Mouse (Mus musculus): Measurements from ENCODE around the gene Izumo1r. TPM values are rescaled to one million over a fixed set of nuclear protein-coding genes. Genes with fewer than 3 reads are reported as not detected.

Gene Izumo1r
- polyA plus RNA-seq, 1 experiment from 2014 or later, result 0.23 TPM

DNA sequence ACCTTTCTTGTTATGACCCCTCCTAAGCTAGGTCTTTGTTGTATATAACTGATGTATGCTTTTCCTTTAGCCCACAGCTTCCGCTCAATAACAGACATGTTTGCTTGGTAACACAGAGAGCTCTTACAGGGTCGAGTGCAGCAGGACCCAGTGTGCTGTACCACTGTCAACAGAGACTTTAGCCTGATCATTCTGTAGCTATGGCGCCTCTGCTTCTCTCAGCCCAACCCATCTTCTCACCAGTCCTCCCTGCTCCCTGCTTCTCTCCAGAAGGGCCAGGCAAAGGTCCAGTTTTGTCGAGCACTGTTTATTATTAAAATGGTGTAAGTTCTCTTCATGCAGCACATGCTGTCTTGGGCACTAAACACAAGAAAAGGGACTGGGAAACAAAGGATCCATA is 19.9 kb upstream of the Izumo1r start:
- Histone ChIP-seq H3K9me3 (no peaks in the 10 kb centered on the region), H3K9ac (no peak overlapping the region), H3K27ac (no peak overlapping the region), H3K4me2 (no peak overlapping the region), H3K4me1 (no peaks in the 10 kb centered on the region), H3K36me3 (no peaks in the 10 kb centered on the region), H3K27me3 (no peaks in the 10 kb centered on the region), H3K4me3 (no peak overlapping the region)
- 69% methylated on average over 4 of the region's 4 CpGs for WGBS
- ATAC-seq (ENCODE audit: insufficient number of reproducible peaks, low FRiP score, low TSS enrichment, low read depth), result no peak

GRCm38 (mm10) chr9:14921971-14922560 is 18.3 kb upstream of the Izumo1r start:
- no peak overlapping the region for H3K4me2 ChIP-seq
- H3K36me3 ChIP-seq, result no peaks in the 10 kb centered on the region
- no peak overlapping the region for H3K9ac ChIP-seq
- H3K27me3 ChIP-seq, result no peaks in the 10 kb centered on the region
- H3K27ac ChIP-seq, result no peak overlapping the region
- H3K9me3 ChIP-seq, result no peaks in the 10 kb centered on the region
- 45% methylated on average over 1 of the region's 1 CpGs for WGBS
- H3K4me1 ChIP-seq, result no peaks in the 10 kb centered on the region
- ATAC-seq (ENCODE audit: insufficient number of reproducible peaks, low FRiP score, low TSS enrichment, low read depth), result no peak
- H3K4me3 ChIP-seq, result no peak overlapping the region

DNA sequence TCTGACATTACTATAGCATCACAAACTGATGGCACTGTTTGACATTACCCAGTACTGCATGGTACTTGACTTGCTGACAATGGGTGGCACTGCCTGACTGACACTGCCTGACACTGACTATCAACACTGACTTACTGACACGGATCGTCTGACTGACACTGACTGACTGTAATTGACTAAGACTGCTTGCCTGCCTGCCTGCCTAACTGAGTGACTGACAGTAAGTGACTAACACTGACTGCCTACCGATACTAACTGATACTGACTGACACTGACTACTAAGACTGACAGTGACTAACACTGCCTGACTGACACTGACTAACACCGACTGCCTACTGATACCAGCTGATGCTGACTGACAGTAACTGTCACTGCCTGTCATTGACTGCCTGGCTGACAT is 17.5 kb upstream of the Izumo1r start:
- Histone ChIP-seq H3K27ac (no peak overlapping the region), H3K36me3 (no peaks in the 10 kb centered on the region), H3K4me3 (no peak overlapping the region), H3K9ac (no peak overlapping the region), H3K27me3 (no peaks in the 10 kb centered on the region), H3K9me3 (no peaks in the 10 kb centered on the region), H3K4me1 (no peaks in the 10 kb centered on the region), H3K4me2 (no peak overlapping the region)
- 65% methylated on average over 4 of the region's 4 CpGs for WGBS
- ATAC-seq (ENCODE audit: insufficient number of reproducible peaks, low FRiP score, low TSS enrichment, low read depth), result no peak

DNA sequence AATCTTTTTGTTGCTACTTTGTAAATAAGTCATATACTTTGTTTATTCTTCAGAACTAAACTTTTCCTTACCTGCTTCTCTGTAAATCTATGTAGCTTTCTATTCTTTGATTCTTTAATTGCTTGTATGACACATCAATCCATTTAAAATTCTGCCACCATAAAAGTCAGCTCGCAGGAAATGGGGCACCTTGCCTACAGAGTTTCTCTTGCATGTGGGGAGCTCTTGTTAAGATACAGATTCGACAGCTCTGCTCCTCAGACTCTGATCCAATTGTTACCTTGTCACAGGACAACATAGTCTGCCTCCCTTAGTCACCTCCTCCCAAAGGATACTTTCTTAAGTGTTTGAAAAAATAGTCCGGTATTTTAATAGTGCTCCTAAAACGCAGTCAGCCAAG is 16.9 kb upstream of the Izumo1r start:
- 72% methylated on average over 4 of the region's 4 CpGs for WGBS
- ATAC-seq (ENCODE audit: insufficient number of reproducible peaks, low FRiP score, low TSS enrichment, low read depth), result no peak
- Histone ChIP-seq H3K9me3 (no peaks in the 10 kb centered on the region), H3K4me2 (no peak overlapping the region), H3K36me3 (no peaks in the 10 kb centered on the region), H3K27me3 (no peaks in the 10 kb centered on the region), H3K27ac (no peak overlapping the region), H3K9ac (no peak overlapping the region), H3K4me3 (no peak overlapping the region), H3K4me1 (no peaks in the 10 kb centered on the region)

DNA sequence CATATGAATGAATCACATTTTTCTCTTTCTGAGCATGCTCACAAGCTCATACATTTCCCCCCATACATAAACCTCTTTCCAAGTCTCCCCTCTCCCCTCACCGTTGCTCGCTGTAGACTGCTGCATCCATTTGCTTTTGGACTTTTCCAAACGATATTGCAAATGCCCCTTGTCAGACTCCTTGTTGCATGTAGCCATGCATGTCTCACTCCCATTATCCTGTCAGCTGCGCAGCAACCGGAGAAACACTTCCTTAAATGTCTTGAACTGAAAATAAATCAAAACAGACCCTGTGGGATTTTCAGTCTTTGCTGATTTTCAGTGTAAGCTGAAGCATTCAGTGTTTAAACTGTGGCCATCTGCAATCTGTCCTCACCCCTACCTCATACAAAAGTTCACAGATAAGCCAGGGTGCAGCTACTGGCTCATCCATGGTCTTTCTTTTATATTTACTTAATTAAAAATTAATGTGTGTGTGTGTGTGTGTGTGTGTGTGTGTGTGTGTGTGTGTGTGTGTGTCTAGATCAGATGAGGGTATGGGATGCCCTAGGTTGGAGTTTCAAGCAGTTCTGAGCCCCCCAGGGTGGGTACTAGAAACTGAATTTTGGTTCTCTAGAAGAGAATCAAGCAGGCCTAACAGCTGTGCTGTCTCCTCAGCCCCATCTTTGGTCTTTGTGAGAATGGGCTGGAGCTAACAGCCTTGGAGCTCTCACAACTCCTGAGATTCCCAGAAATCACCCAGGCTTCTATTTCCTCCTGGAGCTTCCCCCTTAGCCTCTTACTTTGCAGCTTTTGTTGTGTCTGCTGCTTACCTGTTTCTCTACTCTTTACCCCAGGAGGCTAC is 15.3 kb upstream of the Izumo1r start:
- 52% methylated on average over 5 of the region's 5 CpGs for WGBS
- Histone ChIP-seq H3K27ac (no peak overlapping the region), H3K9ac (no peak overlapping the region), H3K9me3 (no peaks in the 10 kb centered on the region), H3K4me3 (no peak overlapping the region), H3K4me1 (no peaks in the 10 kb centered on the region), H3K27me3 (no peaks in the 10 kb centered on the region), H3K36me3 (no peaks in the 10 kb centered on the region), H3K4me2 (no peak overlapping the region)
- ATAC-seq (ENCODE audit: insufficient number of reproducible peaks, low FRiP score, low TSS enrichment, low read depth), result no peak

GRCm38 (mm10) chr9:14917661-14918060 is 13.9 kb upstream of the Izumo1r start:
- Histone ChIP-seq H3K36me3 (no peaks in the 10 kb centered on the region), H3K4me2 (no peak overlapping the region), H3K27ac (no peak overlapping the region), H3K27me3 (no peaks in the 10 kb centered on the region), H3K9ac (no peak overlapping the region), H3K9me3 (no peaks in the 10 kb centered on the region), H3K4me3 (no peak overlapping the region), H3K4me1 (no peaks in the 10 kb centered on the region)
- 96% methylated on average over 2 of the region's 2 CpGs for WGBS
- ATAC-seq (ENCODE audit: insufficient number of reproducible peaks, low FRiP score, low TSS enrichment, low read depth), result no peak

- Histone ChIP-seq H3K27ac (no peak overlapping the region), H3K4me1 (no peaks in the 10 kb centered on the region), H3K4me2 (no peak overlapping the region), H3K27me3 (no peaks in the 10 kb centered on the region), H3K9ac (no peak overlapping the region), H3K9me3 (no peaks in the 10 kb centered on the region), H3K36me3 (no peaks in the 10 kb centered on the region), H3K4me3 (no peak overlapping the region)
- WGBS, result 80% methylated on average over 2 of the region's 2 CpGs
- ATAC-seq (ENCODE audit: insufficient number of reproducible peaks, low FRiP score, low TSS enrichment, low read depth), result no peak
Observed at GRCm38 (mm10) chr9:14912037-14912436, 8.3 kb upstream of the Izumo1r start.

DNA sequence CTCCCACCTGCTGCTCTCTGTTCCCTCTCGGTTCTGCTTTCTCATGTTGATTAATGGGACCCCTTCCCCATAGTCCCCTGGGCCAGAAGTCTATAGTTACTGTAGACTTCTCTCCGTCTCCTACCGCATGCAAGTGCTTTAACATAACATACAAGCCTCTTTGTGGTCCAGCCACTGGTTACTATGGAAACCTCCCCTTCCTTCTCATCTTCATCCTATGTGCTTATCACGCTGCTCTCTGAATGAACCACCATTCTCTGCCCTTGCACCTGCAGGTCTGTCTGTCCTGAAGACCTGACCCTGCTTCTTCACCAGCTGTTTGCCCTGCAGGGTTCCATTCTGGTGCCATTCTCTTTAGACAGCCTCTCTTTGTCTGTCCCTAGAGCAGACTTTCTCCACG is 6.2 kb upstream of the Izumo1r start:
- Histone ChIP-seq H3K9me3 (no peaks in the 10 kb centered on the region), H3K36me3 (no peaks in the 10 kb centered on the region), H3K27ac (no peak overlapping the region), H3K4me2 (no peak overlapping the region), H3K27me3 (no peaks in the 10 kb centered on the region), H3K9ac (no peak overlapping the region), H3K4me3 (no peak overlapping the region), H3K4me1 (peaks cover 7% of the 10 kb centered on the region)
- 54% methylated on average over 5 of the region's 5 CpGs for WGBS
- ATAC-seq (ENCODE audit: insufficient number of reproducible peaks, low FRiP score, low TSS enrichment, low read depth), result no peak

- H3K27me3 ChIP-seq, result no peaks in the 10 kb centered on the region
- peaks cover 21% of the 10 kb centered on the region for H3K4me1 ChIP-seq
- H3K9me3 ChIP-seq, result no peaks in the 10 kb centered on the region
- no peak overlapping the region for H3K27ac ChIP-seq
- no peaks in the 10 kb centered on the region for H3K36me3 ChIP-seq
- WGBS, result 49% methylated on average over 7 of the region's 7 CpGs
- H3K9ac ChIP-seq, result no peak overlapping the region
- no peak for ATAC-seq (ENCODE audit: insufficient number of reproducible peaks, low FRiP score, low TSS enrichment, low read depth)
- no peak overlapping the region for H3K4me3 ChIP-seq
- no peak overlapping the region for H3K4me2 ChIP-seq
Observed at GRCm38 (mm10) chr9:14907816-14908415, 4.2 kb upstream of the Izumo1r start.

DNA sequence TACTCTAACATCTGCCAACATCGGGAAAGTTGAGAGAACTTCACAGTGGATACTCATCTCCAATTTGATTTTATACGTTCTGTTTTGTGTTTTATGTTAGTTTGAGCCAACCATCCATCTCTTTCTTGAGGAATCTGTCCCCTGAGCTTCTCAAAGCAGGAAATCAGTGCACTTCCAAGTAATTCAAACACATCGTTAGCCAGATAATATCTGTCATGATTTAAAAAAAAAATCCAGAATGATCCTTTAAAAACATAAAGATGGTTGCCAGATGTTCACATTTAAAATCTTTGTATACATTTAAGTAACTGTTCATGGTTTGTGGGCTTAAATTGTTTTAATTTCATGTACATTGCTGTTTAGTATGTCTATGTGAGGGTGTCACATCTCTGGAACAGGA is 2.2 kb upstream of the Izumo1r start:
- H3K9me3 ChIP-seq, result no peaks in the 10 kb centered on the region
- no peak overlapping the region for H3K4me2 ChIP-seq
- H3K4me3 ChIP-seq, result no peak overlapping the region
- H3K36me3 ChIP-seq, result no peaks in the 10 kb centered on the region
- peaks cover 21% of the 10 kb centered on the region for H3K4me1 ChIP-seq
- no peak overlapping the region for H3K27ac ChIP-seq
- H3K9ac ChIP-seq, result no peak overlapping the region
- no peak for ATAC-seq (ENCODE audit: insufficient number of reproducible peaks, low FRiP score, low TSS enrichment, low read depth)
- no peaks in the 10 kb centered on the region for H3K27me3 ChIP-seq
- WGBS, result 35% methylated on average over 3 of the region's 3 CpGs

DNA sequence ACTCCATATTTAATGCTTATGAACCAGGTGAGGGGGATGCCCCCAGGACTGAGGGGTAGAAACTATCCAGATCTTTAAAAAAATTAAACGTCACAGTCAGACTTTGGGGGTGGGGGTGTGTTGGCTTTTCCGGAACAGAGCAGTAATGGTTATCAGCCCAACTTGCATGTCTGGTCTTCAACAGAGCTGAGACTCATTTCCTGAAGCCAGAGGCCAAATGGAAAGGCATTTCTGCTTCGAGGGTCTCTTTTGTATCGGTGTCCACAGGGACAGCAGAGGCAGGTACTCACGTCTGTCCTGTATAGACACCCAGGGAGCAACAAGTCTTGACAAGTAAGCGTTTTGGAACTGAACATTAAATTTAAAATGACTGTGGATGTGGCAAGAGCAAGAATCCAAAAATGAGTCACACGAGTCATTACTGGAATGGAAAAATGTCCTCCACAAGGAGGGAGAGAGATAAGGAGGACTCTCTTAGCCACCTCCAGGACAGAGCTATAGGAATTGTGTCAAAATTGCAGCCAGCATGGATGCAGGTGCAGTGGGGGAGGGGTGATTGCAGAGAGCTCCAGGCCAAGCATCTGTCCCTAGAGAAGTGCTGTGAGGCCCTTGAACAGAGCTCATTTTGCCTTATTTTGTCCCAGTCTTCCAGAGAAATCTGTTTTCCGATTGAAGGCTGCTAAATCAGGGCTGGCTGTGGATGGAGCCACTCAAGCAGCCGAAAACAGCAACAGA is 1.2 kb upstream of the Izumo1r start:
- Histone ChIP-seq H3K4me2 (no peak overlapping the region), H3K27me3 (no peaks in the 10 kb centered on the region), H3K4me3 (no peak overlapping the region), H3K9me3 (no peaks in the 10 kb centered on the region), H3K4me1 (peaks cover 21% of the 10 kb centered on the region), H3K9ac (no peak overlapping the region), H3K36me3 (no peaks in the 10 kb centered on the region), H3K27ac (no peak overlapping the region)
- 28% methylated on average over 9 of the region's 9 CpGs for WGBS
- no peak for ATAC-seq (ENCODE audit: insufficient number of reproducible peaks, low FRiP score, low TSS enrichment, low read depth)

- no peak for ATAC-seq (ENCODE audit: insufficient number of reproducible peaks, low FRiP score, low TSS enrichment, low read depth)
- H3K9me3 ChIP-seq, result no peaks in the 10 kb centered on the region
- H3K4me2 ChIP-seq, result no peak overlapping the region
- H3K4me1 ChIP-seq, result peaks cover 21% of the 10 kb centered on the region
- no peaks in the 10 kb centered on the region for H3K27me3 ChIP-seq
- 92% methylated on average over 3 of the region's 3 CpGs for WGBS
- no peak overlapping the region for H3K27ac ChIP-seq
- H3K36me3 ChIP-seq, result no peaks in the 10 kb centered on the region
- no peak overlapping the region for H3K4me3 ChIP-seq
- H3K9ac ChIP-seq, result no peak overlapping the region
Observed at GRCm38 (mm10) chr9:14903006-14903405, 743 bp downstream of the Izumo1r start.
